Mouse (Mus musculus) frontal cortex, adult (tissue): ENCODE results near the gene Usp32.

ENCODE experiments used
- ATAC-seq: cut with Nextera tagmentation; 2 replicates; pipeline ENCODE4 v1.9.2; 2017; ENCODE audit warnings: mild to moderate bottlenecking, moderate library complexity, mixed read lengths; ENCODE audit not compliant: low TSS enrichment

Usp32 gene

GRCm38 (mm10) chr11:84948114-84948513 is 191.8 kb downstream of the Usp32 start:
- ATAC-seq: no peak

- peak; percentile 29; the same call in 1 of the 2 replicates for ATAC-seq
Measured at GRCm38 (mm10) chr11:84947206-84947605, 192.8 kb downstream of the Usp32 start.

GRCm38 (mm10) chr11:84945841-84946240 is 194.1 kb downstream of the Usp32 start:
- no peak for ATAC-seq

DNA sequence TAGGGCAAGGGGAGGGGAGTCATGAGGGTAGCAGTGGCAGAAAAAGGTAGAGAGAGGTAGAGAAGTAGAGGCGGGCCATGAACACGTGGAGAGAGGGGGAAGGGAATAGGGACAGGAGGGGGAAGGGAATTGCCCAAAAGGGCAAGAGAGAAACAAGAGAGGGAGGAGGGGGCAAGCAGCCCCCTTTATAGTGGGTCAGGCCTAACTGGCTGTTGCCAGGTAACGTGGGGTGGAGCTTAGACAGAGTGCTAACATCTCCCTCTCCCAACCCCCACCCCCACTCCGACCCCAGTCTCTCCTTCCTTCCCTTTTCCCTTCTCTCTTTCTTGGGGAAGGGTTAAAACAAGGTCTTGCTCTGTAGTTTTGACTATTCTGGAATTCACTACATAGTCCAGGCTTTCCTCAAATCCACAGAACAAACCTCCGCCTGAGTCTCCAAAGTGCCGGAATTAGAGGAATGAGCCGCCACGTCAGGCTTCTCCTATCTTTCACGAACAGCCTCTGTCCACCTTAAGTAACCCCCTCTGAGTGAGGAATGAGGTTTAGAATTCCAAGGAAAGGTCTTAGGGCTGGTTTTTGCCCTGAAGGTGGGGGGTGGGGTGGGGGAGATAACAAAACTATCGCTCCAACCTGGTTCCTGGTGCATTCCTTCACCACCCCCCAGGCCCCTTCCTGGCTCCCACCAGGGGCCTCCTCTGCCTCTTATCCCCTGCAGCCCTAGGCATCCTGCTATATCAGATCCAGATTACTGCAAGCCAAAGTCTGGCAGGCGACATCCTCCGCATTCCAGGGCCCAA is 195.1 kb downstream of the Usp32 start:
- ATAC-seq: no peak

GRCm38 (mm10) chr11:84943948-84944347 is 196.0 kb downstream of the Usp32 start:
- ATAC-seq: no peak

GRCm38 (mm10) chr11:84940140-84940539 is 199.8 kb downstream of the Usp32 start:
- peak; percentile 5; the same call in 1 of the 2 replicates for ATAC-seq

- peak; percentile 94 for ATAC-seq
Measured at GRCm38 (mm10) chr11:84939508-84940053, 200.4 kb downstream of the Usp32 start.
